In genomic region chr1:64298188-64298587, GRCm38 (mm10) we compare ENCODE assay signal across 18 mouse cellular contexts.
"Had no signal": no experiment of that assay in that cellular context is flagged by ENCODE, and none has a peak within 500 bp of the region (broad histone marks: within the 10 kb centered on the region; RNA-seq: fewer than 3 reads in every experiment).

No protein-coding gene starts in this region.

- H3K36me3 ChIP-seq: liver, embryonic 15.5 days; lung, embryonic 15.5 days; midbrain, embryonic 12.5 days; neural tube, embryonic 13.5 days; neural tube, embryonic 15.5 days had no signal

- H3K9ac ChIP-seq: liver, embryonic 15.5 days; liver, postnatal 0 days; lung, embryonic 15.5 days; midbrain, embryonic 12.5 days; neural tube, embryonic 13.5 days; neural tube, embryonic 15.5 days had no signal

- H3K27me3 ChIP-seq: liver, embryonic 15.5 days; lung, embryonic 15.5 days; megakaryocyte, embryonic 14.5 days; midbrain, embryonic 12.5 days; neural tube, embryonic 13.5 days; neural tube, embryonic 15.5 days had no signal

- ATAC-seq: liver, postnatal 0 days; lung, postnatal 0 days had no signal

- H3K27ac ChIP-seq: liver, embryonic 15.5 days; lung, embryonic 15.5 days; macrophage; midbrain, embryonic 12.5 days; neural tube, embryonic 13.5 days; neural tube, embryonic 15.5 days had no signal

- H3K4me2 ChIP-seq: liver, embryonic 15.5 days; lung, embryonic 15.5 days; midbrain, embryonic 12.5 days; neural tube, embryonic 13.5 days; neural tube, embryonic 15.5 days had no signal

- H3K9me3 ChIP-seq: liver, embryonic 15.5 days; lung, embryonic 15.5 days; megakaryocyte, embryonic 14.5 days; midbrain, embryonic 12.5 days; neural tube, embryonic 13.5 days; neural tube, embryonic 15.5 days had no signal

- H3K4me3 ChIP-seq: liver, embryonic 15.5 days; lung, embryonic 15.5 days; megakaryocyte, embryonic 14.5 days; midbrain, embryonic 12.5 days; neural tube, embryonic 13.5 days; neural tube, embryonic 15.5 days had no signal

- DNase-seq: liver, postnatal 0 days; lung, adult 2 months; lung, postnatal 14 days; right cerebral cortex, adult 18-20 months; right cerebral cortex, postnatal 25 days; right cerebral cortex, postnatal 4 days; spleen, adult 18-20 months; thymus, adult 18-20 months; thymus, postnatal 14 days; thymus, postnatal 36 days had no signal
